Mouse (Mus musculus) embryonic facial prominence, embryonic 11.5 days (tissue): ENCODE measurements around the gene Akirin1. TPM values are rescaled to one million over a fixed set of nuclear protein-coding genes. Genes with fewer than 3 reads are reported as not detected.
A peak's percentile ranks its signal among the peaks of the same experiment; 100 is the strongest.

ENCODE experiments used
- ATAC-seq: fragments of 200-750 bp; cut with Nextera tagmentation; replicated peaks from 2 replicates; pipeline ENCODE4 v1.8.0; 2017; ENCODE audit warnings: low read depth; ENCODE audit not compliant: insufficient number of reproducible peaks, low FRiP score, low TSS enrichment
- DNase-seq: peaks from one replicate; pipeline ENCODE4 v3.0.0-alpha.2; 2015; ENCODE audit warnings: low spot score
- H3K27ac ChIP-seq: fragments of 300-500 bp; sonication (generic); replicated peaks from 2 replicates; pipeline ENCODE4 v1.5.1; 2014; ENCODE audit warnings: mild to moderate bottlenecking, low read depth, low read length, control low read depth
- H3K27me3 ChIP-seq: fragments of 300-500 bp; sonication (generic); 2 replicates; pipeline ENCODE4 v1.6.1; 2014; ENCODE audit warnings: mild to moderate bottlenecking, low read length, moderate library complexity, mixed read lengths; ENCODE audit not compliant: control insufficient read depth, insufficient read depth
- H3K36me3 ChIP-seq: fragments of 300-500 bp; sonication (generic); replicated peaks from 2 replicates; pipeline ENCODE4 v1.6.1; 2014; ENCODE audit warnings: low read depth, mild to moderate bottlenecking, low read length, moderate library complexity, mixed read lengths; ENCODE audit not compliant: control insufficient read depth, insufficient read depth
- H3K4me1 ChIP-seq: fragments of 300-500 bp; sonication (generic); 2 replicates; pipeline ENCODE4 v1.6.1; 2014; ENCODE audit warnings: low read length, mixed read lengths; ENCODE audit not compliant: control insufficient read depth, insufficient read depth
- H3K4me2 ChIP-seq: fragments of 300-500 bp; sonication (generic); 2 replicates; pipeline ENCODE4 v1.6.1; 2014; ENCODE audit warnings: low read depth, mild to moderate bottlenecking, control low read depth, low read length, moderate library complexity
- H3K4me3 ChIP-seq: fragments of 300-500 bp; sonication (generic); 2 replicates; pipeline ENCODE4 v1.5.1; 2014; ENCODE audit warnings: low read depth, low read length, control low read depth
- H3K9ac ChIP-seq: fragments of 300-500 bp; sonication (generic); replicated peaks from 2 replicates; pipeline ENCODE4 v1.6.1; 2014; ENCODE audit warnings: mild to moderate bottlenecking, control low read depth, low read length
- H3K9me3 ChIP-seq: fragments of 300-500 bp; sonication (generic); replicated peaks from 2 replicates; pipeline ENCODE4 v1.6.1; 2016; ENCODE audit warnings: mild to moderate bottlenecking, low read length, inconsistent platforms, mixed read lengths; ENCODE audit not compliant: control insufficient read depth
- WGBS: fragments of 180-500 bp; shearing (Covaris S2); extraction: QIAGEN DNeasy Blood & Tissue Kit; methylation state at CpG from one replicate; pipeline ENCODE4 v1.1.7; 2014; 5-methylcytosine and 5-hydroxymethylcytosine counted together
- polyA plus RNA-seq: library from polyadenylated mRNA; unstranded; fragments of >200 nt; fragmentation: Nextera tagmentation; extraction: Ambion mirVana; gene quantifications from 2 replicates; pipeline ENCODE4 v1.2.1, GENCODE M21; 2014

Akirin1 gene
- polyA plus RNA-seq, 1 experiment from 2014 or later, result 88.0 TPM

- Histone ChIP-seq H3K4me2 (no peak overlapping the region), H3K36me3 (no peaks in the 10 kb centered on the region), H3K27me3 (no peaks in the 10 kb centered on the region), H3K9ac (no peak overlapping the region), H3K4me3 (no peak overlapping the region), H3K9me3 (no peaks in the 10 kb centered on the region), H3K27ac (no peak overlapping the region), H3K4me1 (no peaks in the 10 kb centered on the region)
- WGBS, result 94% methylated on average over 5 of the region's 5 CpGs
- ATAC-seq, result no peak
- DNase-seq, result no peak
These were observed 42.8 kb downstream of the Akirin1 start for GRCm38 (mm10) chr4:123707340-123707739.

GRCm38 (mm10) chr4:123705340-123705739 lies 44.8 kb downstream of the Akirin1 start:
- H3K4me1 ChIP-seq, result no peaks in the 10 kb centered on the region
- H3K4me2 ChIP-seq, result no peak overlapping the region
- 90% methylated on average over 2 of the region's 2 CpGs for WGBS
- no peaks in the 10 kb centered on the region for H3K9me3 ChIP-seq
- no peak overlapping the region for H3K4me3 ChIP-seq
- no peak overlapping the region for H3K27ac ChIP-seq
- H3K9ac ChIP-seq, result no peak overlapping the region
- H3K36me3 ChIP-seq, result no peaks in the 10 kb centered on the region
- ATAC-seq (no peak), DNase-seq (no peak)
- no peaks in the 10 kb centered on the region for H3K27me3 ChIP-seq

- WGBS, result 87% methylated on average over 12 of the region's 12 CpGs
- Histone ChIP-seq H3K4me3 (no peak overlapping the region), H3K27me3 (no peaks in the 10 kb centered on the region), H3K4me1 (no peaks in the 10 kb centered on the region), H3K27ac (no peak overlapping the region), H3K36me3 (no peaks in the 10 kb centered on the region), H3K9ac (no peak overlapping the region), H3K9me3 (no peaks in the 10 kb centered on the region), H3K4me2 (no peak overlapping the region)
- no peak for DNase-seq
- no peak for ATAC-seq
These were observed 56.8 kb downstream of the Akirin1 start for GRCm38 (mm10) chr4:123693384-123693783.

- Histone ChIP-seq H3K27ac (no peak overlapping the region), H3K9me3 (no peaks in the 10 kb centered on the region), H3K9ac (no peak overlapping the region), H3K4me3 (no peak overlapping the region), H3K36me3 (no peaks in the 10 kb centered on the region), H3K4me2 (no peak overlapping the region), H3K4me1 (peaks cover 4% of the 10 kb centered on the region; the same call in 1 of the 2 replicates), H3K27me3 (no peaks in the 10 kb centered on the region)
- ATAC-seq (no peak), DNase-seq (no peak)
- WGBS, result 86% methylated on average over 3 of the region's 3 CpGs
These were observed 58.1 kb downstream of the Akirin1 start for GRCm38 (mm10) chr4:123692071-123692470.

- H3K4me1 ChIP-seq, result peaks cover 8% of the 10 kb centered on the region; the same call in 1 of the 2 replicates
- no peak overlapping the region for H3K4me2 ChIP-seq
- H3K36me3 ChIP-seq, result no peaks in the 10 kb centered on the region
- DNase-seq (no peak), ATAC-seq (no peak)
- peaks cover 9% of the 10 kb centered on the region; the same call in 1 of the 2 replicates for H3K27me3 ChIP-seq
- H3K4me3 ChIP-seq, result no peak overlapping the region
- H3K27ac ChIP-seq, result no peak overlapping the region
- no peak overlapping the region for H3K9ac ChIP-seq
- WGBS, result 83% methylated on average over 10 of the region's 10 CpGs
- H3K9me3 ChIP-seq, result no peaks in the 10 kb centered on the region
These were observed 59.8 kb downstream of the Akirin1 start for GRCm38 (mm10) chr4:123690311-123690710.

- Histone ChIP-seq H3K36me3 (no peaks in the 10 kb centered on the region), H3K9ac (peak overlapping the region; percentile 74), H3K27ac (peak overlapping the region; percentile 47; the same call in 1 of the 2 replicates), H3K4me3 (peak overlapping the region; percentile 75), H3K4me1 (peaks cover 8% of the 10 kb centered on the region; the same call in 1 of the 2 replicates), H3K4me2 (peak overlapping the region; percentile 89), H3K9me3 (no peaks in the 10 kb centered on the region), H3K27me3 (peaks cover 9% of the 10 kb centered on the region; the same call in 1 of the 2 replicates)
- ATAC-seq (peak; percentile 22; the same call in 1 of the 2 replicates), DNase-seq (peak; percentile 59)
- under 1% methylated on average over 56 of the region's 89 CpGs for WGBS
These were observed 62.9 kb downstream of the Akirin1 start for GRCm38 (mm10) chr4:123687025-123687781.

GRCm38 (mm10) chr4:123686368-123687024 lies 63.6 kb downstream of the Akirin1 start:
- WGBS, result under 1% methylated on average over 54 of the region's 56 CpGs
- no peak for DNase-seq
- H3K9ac ChIP-seq, result peak overlapping the region; percentile 74
- peaks cover 8% of the 10 kb centered on the region; the same call in 1 of the 2 replicates for H3K4me1 ChIP-seq
- peak; percentile 57; the same call in 1 of the 2 replicates for ATAC-seq
- peak overlapping the region; percentile 75 for H3K4me3 ChIP-seq
- H3K4me2 ChIP-seq, result peak overlapping the region; percentile 89
- H3K9me3 ChIP-seq, result no peaks in the 10 kb centered on the region
- H3K27me3 ChIP-seq, result peaks cover 9% of the 10 kb centered on the region; the same call in 1 of the 2 replicates
- no peaks in the 10 kb centered on the region for H3K36me3 ChIP-seq
- peak overlapping the region; percentile 47; the same call in 1 of the 2 replicates for H3K27ac ChIP-seq
